Comparison of ENCODE assay signal across 29 mouse cellular contexts in the genomic region with DNA sequence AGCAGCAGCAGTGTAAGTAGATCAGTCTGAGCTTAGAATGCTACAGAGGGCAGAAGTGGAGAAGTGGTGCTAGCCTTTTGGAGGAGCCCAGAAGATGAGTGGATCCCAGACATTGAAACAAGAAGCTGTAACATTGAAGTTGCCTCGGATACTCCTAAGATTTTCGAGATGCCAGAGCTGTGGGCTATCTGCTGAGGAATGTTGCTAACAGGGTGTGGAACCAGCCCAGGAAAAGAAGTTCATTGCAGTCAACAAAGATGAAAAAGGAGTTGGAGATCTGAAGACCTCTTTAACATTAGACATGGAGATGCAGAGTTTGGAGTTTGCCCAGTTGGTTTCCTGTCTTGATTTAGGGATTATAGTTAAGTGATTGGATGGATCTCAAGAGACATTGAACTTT. TPM values are rescaled to one million over a fixed set of nuclear protein-coding genes. Genes with fewer than 3 reads are reported as not detected.
"Had no signal": no experiment of that assay in that cellular context is flagged by ENCODE, and none has a peak within 500 bp of the region (broad histone marks: within the 10 kb centered on the region; RNA-seq: fewer than 3 reads in every experiment).

No protein-coding gene starts in this region.

- H3K27ac ChIP-seq: limb, embryonic 10.5 days; limb, embryonic 12.5 days; limb, embryonic 13.5 days; limb, embryonic 15.5 days; liver, embryonic 12.5 days; liver, embryonic 13.5 days; liver, embryonic 14.5 days; liver, embryonic 15.5 days; lung, embryonic 15.5 days; macrophage; midbrain, embryonic 10.5 days; midbrain, embryonic 12.5 days; midbrain, embryonic 13.5 days; midbrain, embryonic 15.5 days; neural tube, embryonic 12.5 days had no signal

- H3K36me3 ChIP-seq: limb, embryonic 15.5 days; liver, embryonic 12.5 days; liver, embryonic 13.5 days; liver, embryonic 15.5 days; lung, embryonic 15.5 days; midbrain, embryonic 15.5 days had no signal

- H3K4me1 ChIP-seq: limb, embryonic 10.5 days; limb, embryonic 12.5 days; liver, embryonic 12.5 days; liver, embryonic 13.5 days; liver, embryonic 15.5 days; megakaryocyte, embryonic 14.5 days had no signal

- DNase-seq: left cerebral cortex, postnatal 4 days; liver; liver, embryonic 13.5 days; liver, postnatal 0 days; lung, adult 18-20 months; lung, adult 2 months; lung, embryonic 14.5 days; lung, postnatal 10 days; lung, postnatal 14 days; lung, postnatal 36 days; lung, postnatal 4 days; midbrain, embryonic 14.5 days had no signal

- H3K27me3 ChIP-seq: limb, embryonic 12.5 days; limb, embryonic 13.5 days; limb, embryonic 15.5 days; liver, embryonic 12.5 days; liver, embryonic 13.5 days; liver, embryonic 15.5 days; lung, embryonic 15.5 days; megakaryocyte, embryonic 14.5 days; midbrain, embryonic 12.5 days; midbrain, embryonic 13.5 days; midbrain, embryonic 15.5 days; neural tube, embryonic 12.5 days had no signal

- H3K4me3 ChIP-seq: limb, embryonic 10.5 days; limb, embryonic 12.5 days; limb, embryonic 13.5 days; limb, embryonic 15.5 days; liver, embryonic 12.5 days; liver, embryonic 13.5 days; liver, embryonic 15.5 days; lung, embryonic 15.5 days; midbrain, embryonic 10.5 days; midbrain, embryonic 12.5 days; midbrain, embryonic 13.5 days; midbrain, embryonic 15.5 days; myocyte; neural tube, embryonic 12.5 days had no signal

- H3K9me3 ChIP-seq: limb, embryonic 10.5 days; limb, embryonic 12.5 days; limb, embryonic 15.5 days; liver, embryonic 12.5 days; liver, embryonic 13.5 days; liver, embryonic 15.5 days; lung, embryonic 15.5 days; midbrain, embryonic 10.5 days; midbrain, embryonic 12.5 days; midbrain, embryonic 13.5 days; midbrain, embryonic 15.5 days; neural tube, embryonic 12.5 days had no signal

RNA-seq across cellular contexts. Expression of a gene that starts 51.2 kb away (rescaled TPM):
- total RNA-seq: monocyte, adult 5-6 weeks had no signal
